Mouse (Mus musculus) gastrocnemius, adult 18-20 months (tissue): ENCODE results near the gene Zglp1. TPM values are rescaled to one million over a fixed set of nuclear protein-coding genes. Genes with fewer than 3 reads are reported as not detected.
A peak's percentile ranks its signal among the peaks of the same experiment; 100 is the strongest.
"Not testable (repeated sequence)": the region's sequence is repeated elsewhere in the genome, so short reads cannot be mapped to it uniquely, and the experiment has no call there.

ENCODE experiments used
- DNase-seq: peaks from one replicate; pipeline ENCODE4 v3.0.0; 2021; ENCODE audit warnings: low spot score
- total RNA-seq, 2 experiments: library from RNA; stranded (reverse); gene quantifications; 2 replicates each; pipeline ENCODE4 v1.2.3; 2021

Zglp1 gene
- total RNA-seq, 2 experiments from 2014 or later: not detected

DNA sequence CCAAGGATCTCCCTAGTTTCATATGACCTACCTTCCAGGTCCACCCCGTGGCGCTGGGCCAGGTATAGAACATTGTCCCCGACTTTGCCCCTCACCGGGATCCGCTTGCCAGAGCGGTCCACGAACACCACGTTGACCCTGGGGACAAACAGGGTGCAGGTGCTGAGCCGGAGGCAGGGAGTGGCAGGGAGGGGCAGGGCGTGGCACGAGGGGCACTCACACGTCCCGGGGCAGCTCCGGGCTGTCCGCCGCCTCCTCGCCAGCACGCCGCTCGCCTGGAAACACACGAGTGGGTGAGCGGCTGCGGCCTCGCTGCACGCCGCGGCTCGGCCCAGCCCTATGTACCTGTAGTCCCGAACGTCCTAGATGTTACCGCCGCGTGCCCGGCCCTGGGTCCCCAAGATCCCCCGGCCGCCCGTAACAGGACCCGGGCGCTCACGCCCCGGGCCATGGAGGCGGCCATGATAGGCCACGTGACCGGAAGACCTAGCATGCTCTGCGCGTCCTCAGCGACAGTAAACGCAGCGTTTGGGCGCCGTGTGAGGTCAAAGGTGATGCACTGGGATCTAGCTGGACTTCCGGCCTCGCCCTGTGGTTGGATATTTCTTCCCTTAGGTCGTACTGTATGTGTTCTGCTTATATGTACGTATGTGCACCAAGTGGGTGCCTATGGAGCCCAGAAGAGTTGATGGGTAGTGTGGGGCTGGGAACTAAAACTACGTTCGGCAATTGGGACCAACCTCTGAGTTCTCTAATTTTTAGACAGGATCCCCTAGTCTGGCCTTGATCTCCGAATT is 6.3 kb upstream of the Zglp1 start, which contains the start of the genes Gm49373 and Fdx1l:
Gene Gm49373 (minus strand): TSS at position 53 of the 797 bp plus-strand sequence.
Gene Fdx1l (minus strand): TSS at position 571 of the 797 bp plus-strand sequence.
- DNase-seq: peak; percentile 90

GRCm38 (mm10) chr9:21072641-21073040 is 5.7 kb upstream of the Zglp1 start:
- DNase-seq: no peak

DNA sequence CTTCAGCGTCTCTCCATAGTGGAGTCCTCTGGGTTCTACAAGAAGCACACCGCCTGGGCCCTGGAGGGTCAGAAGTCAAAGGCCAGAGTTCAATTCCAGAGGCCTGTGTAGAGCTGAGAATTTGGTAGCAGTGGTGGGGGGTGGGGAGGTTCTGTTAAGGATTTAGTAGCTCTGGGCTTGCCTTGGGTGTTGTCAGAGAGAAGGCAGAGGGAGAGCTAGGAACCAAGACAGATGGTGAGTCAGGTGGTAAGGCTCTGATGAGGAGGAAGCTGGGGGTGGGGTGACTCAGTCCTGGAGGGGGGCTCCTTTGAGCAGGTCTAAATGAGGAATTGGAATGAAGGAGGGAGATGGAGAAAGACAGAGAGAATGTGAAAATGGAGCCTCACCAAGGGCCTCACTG is 4.0 kb downstream of the Zglp1 start:
- DNase-seq: no peak

DNA sequence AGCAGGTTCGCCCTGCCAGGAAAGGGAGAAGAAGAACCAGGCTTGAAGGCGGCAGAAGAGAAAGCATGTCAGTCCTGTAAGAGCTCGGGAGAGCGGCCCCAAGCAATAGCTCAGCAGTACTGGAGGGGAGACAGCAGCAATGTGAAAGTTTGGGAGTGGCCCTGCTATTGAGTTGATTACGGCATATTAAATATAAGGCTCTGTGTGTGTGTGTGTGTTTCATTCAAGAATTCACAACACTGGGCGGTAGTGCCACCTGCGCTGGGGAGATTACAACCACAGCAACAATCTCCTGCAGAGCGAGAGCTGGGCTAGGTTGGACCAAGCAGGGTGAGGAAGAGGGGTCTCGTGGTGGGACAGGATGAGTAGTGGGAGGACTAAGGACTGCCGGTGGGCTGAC is 15.3 kb downstream of the Zglp1 start:
- no peak for DNase-seq

DNA sequence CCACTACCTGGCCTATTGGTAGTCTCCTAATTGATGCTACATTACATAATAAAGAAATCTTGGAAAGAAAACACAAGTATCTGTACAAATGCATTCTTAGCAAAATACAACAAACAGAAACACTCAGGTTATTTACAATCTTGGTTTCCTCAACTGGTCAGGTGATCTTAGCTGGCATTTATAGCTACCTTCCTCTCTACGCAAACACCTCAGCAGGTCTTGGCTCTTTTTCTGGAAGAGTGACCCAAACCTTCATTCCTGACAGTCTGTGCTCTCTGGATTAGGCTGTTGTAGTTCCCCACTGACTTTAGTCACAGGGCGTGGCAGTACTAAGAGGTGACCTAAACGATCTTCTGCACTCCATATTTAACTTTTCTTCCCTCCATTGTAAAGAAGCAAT is 21.7 kb downstream of the Zglp1 start:
- DNase-seq: no peak

DNA sequence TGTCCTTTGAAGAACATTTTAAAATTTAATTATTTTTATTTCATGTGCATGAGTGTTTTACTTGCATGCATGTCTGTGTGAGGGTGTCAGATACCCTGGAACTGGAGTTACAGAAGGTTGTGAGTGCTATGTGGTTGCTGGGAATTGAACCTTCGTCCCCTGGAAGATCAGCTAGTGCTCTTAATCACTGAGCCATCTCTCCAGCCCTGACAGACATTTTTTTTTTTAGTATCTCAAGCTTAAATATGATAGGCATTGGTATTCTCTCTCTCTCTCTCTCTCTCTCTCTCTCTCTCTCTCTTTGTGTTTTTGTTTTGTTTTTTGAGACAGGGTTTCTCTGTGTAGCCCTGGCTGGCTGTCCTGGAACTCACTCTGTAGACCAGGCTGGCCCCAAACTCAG is 22.1 kb downstream of the Zglp1 start:
- DNase-seq: not testable (repeated sequence)

- no peak for DNase-seq
Measured at GRCm38 (mm10) chr9:21043563-21043962, 23.3 kb downstream of the Zglp1 start.

DNA sequence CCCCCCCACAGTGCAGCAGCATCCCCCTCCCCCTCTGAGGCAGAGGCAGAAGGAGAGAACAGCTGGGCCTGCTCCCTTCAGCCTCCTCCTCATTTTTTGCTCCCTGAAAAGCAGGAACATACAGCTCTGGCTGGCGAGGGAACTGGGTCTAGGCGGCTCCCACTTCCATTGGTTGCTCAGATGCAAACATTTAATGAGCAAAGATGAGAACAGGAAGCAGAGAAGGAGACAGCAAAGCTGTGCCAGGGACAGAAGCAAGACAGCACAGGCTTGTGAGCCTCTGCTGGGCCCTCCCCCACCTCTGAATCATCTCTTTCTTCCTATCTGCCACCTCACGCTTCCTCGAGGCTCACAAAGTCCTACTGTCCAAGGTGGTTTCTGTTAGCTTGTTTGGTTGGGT is 25.6 kb downstream of the Zglp1 start:
- DNase-seq: no peak

DNA sequence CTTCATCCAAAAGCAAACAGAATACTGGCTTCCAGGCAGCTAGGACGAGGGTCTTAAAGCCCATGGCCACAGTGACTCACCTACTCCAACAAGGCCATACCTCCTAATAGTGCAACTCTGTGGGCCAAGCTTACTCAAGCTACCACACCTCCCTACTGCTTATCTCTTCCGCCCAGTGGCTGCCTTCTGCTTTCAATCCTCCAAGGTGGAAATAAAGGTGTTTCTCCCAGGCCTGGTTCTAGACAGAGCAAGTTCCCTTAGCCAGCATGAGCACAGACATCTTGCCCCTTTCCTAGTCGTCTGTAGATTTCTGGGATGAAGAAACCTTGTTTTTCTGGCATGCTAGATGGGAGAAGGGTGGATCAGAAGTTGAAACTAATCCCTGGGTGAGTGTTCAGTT is 27.1 kb downstream of the Zglp1 start:
- DNase-seq: no peak

GRCm38 (mm10) chr9:21037481-21037891 is 29.4 kb downstream of the Zglp1 start:
- no peak for DNase-seq

GRCm38 (mm10) chr9:21036666-21037065 is 30.2 kb downstream of the Zglp1 start:
- DNase-seq: no peak

GRCm38 (mm10) chr9:21036161-21036560 is 30.7 kb downstream of the Zglp1 start:
- no peak for DNase-seq

GRCm38 (mm10) chr9:21035586-21035985 is 31.3 kb downstream of the Zglp1 start:
- DNase-seq: no peak

- no peak for DNase-seq
Measured at GRCm38 (mm10) chr9:21034481-21035085, 32.3 kb downstream of the Zglp1 start.

DNA sequence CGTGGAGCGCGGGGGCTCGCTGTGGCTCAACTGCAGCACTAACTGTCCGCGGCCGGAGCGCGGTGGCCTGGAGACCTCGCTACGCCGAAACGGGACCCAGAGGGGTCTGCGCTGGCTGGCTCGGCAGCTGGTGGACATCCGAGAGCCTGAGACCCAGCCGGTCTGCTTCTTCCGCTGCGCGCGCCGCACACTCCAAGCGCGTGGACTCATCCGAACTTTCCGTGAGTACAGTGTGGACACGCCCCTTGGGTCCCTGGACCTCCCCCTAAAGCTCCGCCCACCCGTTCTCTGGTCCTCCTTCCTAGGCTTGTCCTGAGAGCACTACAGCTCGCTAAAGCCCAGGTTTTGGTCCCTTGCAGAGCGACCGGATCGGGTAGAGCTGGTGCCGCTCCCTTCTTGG is 33.8 kb downstream of the Zglp1 start:
- peak; percentile 90 for DNase-seq

DNA sequence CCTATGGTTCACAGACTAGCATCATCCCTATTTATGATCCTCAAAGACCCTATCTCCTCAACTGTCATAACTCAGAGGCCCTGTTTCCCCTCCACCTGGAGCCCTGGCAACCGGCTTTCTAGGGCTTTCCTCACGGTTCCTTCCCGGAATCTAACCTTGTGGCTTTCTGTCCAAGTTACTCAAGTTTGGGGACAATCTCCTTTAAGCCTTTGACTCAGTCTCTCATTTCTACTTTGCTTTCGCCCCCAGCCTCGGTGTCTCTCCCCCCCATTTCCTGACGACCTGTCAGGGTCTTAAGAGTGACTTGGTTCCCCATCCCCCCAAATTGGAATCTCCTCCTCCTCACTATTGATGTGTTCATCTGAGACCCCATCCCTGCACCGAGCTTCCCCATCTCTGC is 34.4 kb downstream of the Zglp1 start:
- DNase-seq: no peak

- no peak for DNase-seq
Measured at GRCm38 (mm10) chr9:21031896-21032351, 35.0 kb downstream of the Zglp1 start, which contains the start of gene Icam5. Gene Icam5, plus strand, starts transcription at chr9:21032073.

- peak; percentile 69 for DNase-seq
Measured at GRCm38 (mm10) chr9:21031251-21031895, 35.5 kb downstream of the Zglp1 start.

DNA sequence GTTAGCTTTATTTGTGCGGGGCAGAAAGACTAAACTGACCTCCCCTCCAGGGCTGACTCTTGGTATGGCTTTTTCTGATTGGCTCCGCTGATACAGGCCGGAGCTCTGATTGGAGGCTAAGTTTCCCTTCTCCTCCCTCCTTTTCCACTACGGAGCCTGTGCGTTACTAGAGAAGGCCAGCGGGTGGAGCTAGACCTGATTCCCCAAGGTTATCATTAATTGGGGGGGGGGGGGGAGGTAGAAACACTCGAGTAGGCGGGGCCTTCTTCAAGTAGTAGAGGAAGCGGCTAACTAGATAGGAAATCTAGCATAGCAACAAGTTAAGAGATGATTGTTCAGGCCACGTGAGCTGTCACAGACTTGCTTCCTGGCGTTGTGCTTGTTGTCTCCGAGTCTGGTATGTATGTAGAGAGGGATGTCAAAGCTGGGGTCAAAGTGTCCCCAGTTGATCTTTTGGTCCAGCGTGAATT is 36.1 kb downstream of the Zglp1 start:
- peak; percentile 94 for DNase-seq

DNA sequence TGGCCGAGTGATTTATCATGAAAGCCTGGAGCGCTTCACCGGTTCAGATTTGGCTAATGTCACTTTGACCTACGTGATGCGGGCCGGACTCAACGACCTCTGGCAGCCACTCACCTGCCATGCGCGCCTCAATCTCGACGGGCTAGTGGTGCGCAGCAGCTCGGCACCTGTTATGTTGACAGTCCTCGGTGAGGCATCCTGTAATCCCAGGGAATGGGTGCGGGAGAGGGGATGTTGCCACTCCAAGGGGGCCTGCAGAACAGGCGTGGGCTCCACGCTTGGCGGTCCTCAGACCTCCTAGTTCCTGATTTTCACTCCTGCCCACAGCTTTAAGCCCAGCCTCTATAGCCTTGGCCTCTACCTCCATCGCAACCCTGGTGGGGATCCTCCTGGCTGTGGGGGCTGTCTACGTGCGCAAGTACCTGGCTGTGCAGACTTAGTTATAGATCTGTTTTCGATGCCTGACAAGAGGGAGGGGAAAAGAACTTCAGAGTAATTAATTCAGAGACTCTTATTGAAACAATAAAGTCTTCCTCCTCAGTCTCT is 36.8 kb downstream of the Zglp1 start:
- DNase-seq: no peak

DNA sequence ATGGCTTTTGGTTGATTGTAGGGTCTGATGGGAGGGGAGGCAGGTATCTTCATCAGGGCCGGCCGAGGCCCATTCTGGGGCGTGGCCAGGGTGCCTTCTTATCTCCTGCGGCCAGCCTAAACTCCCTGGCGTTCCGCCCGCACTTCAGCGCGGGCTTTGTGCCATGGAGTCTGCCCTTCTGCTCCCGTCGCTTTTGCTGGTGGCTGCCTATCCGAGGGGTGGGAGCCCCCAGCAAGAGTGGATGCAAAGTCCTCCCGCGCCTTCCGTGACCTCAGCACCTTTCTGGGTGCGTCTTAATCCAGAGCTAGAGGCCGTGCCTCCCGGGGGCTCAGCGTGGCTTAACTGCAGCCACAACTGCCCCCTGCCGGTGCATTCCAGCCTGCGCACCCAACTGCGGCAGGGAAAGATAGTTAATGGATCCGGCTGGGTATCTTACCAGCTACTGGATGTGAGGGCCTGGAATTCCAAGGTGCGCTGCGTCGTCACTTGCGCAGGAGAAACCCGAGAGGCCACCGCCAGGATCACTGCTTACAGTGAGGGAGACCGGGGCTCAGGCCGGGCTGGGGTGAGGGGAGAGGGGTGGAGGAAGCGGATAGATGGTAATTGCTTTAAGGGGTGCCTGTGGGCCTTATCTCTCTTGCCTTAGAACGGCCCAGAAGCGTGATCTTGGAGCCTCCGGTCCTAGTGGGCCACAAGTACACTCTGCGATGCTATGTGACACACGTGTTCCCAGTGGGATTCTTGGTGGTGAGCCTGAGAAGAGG is 37.4 kb downstream of the Zglp1 start, which contains the start of gene Icam4:
Gene Icam4 (plus strand): TSS at position 83 of the 764 bp plus-strand sequence.
- DNase-seq: peak; percentile 83
